ENCODE assay signal across 8 mouse cellular contexts in the genomic region with DNA sequence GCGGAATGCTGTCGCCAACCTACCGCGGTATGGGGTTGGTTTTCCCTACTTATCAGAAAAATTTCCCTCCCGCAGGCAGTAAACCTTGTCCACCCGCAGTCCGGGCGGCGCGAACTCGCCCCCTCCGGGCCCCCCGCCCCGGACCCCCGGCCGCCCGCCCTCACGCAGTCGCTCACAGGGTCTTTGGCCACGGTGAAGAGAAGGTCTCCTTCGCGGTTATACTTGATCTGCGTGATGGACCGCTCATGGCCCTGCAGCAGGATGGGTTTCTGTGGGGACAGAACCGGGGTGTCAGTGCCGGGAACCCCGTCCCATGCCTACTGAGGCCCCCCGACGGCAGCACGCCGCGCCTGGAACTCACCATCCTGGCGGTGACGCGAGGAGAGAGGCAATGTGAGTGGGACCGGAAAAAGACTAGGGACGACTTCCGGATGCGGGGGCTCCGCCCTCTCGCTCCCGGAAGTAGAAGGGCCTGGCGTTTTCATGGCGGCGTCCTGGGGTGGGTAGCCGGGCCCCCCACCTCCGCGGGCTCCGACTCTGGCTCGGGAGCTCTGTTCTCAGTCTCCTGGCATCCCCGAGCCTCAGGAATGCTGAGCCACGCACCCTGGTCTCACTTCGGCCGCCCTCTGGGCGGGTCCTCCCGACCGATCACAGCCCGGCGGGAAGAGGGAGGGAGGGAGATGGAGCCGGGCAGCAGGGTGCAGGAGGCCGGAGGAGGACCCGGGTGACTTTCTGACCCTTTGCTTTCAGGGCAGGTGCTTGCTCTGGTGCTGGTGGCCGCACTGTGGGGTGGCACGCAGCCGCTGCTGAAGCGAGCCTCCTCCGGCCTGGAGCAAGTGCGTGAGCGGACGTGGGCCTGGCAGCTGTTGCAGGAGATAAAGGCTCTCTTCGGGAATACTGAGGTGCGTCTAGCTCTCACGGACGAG. TPM values are rescaled to one million over a fixed set of nuclear protein-coding genes. Genes with fewer than 3 reads are reported as not detected.
DNase-seq lines count a peak whose midpoint lies in the region; ATAC-seq and TF ChIP-seq lines count a peak whose summit lies in the region.

Gene Eif3i (minus strand): TSS at position 416 of the 926 bp plus-strand sequence.
Gene Tmem234 (plus strand): TSS at position 436 of the 926 bp plus-strand sequence.

- DNase-seq in B cell, adult 2 months, result peak; percentile 87
- peak; percentile 64 to 68 for DNase-seq in adrenal gland, postnatal 4 days (ENCODE audit: low spot score in 2 of 2)
- peak; percentile 89 to 91 for DNase-seq in heart, adult 18-20 months
- peak; percentile 91 for DNase-seq in kidney, adult 2 months
- DNase-seq in liver, result peak; percentile 87
- DNase-seq in monocyte, adult 2 months (ENCODE audit: low read depth in 1 of 2, low spot score in 2 of 2), result peak; percentile 49 to 70
- DNase-seq in spleen, postnatal 14 days (ENCODE audit: low spot score in 2 of 2), result peak; percentile 66 to 78

- H3K9ac ChIP-seq in embryonic facial prominence, embryonic 13.5 days, result peak within 1 kb of the TSS; percentile 93

- ATAC-seq in embryonic facial prominence, embryonic 13.5 days (ENCODE audit: insufficient number of reproducible peaks, insufficient read depth, low FRiP score, low TSS enrichment, low read depth), result peak; percentile 85

- peaks cover 26% of the 10 kb centered on the region for H3K4me1 ChIP-seq in embryonic facial prominence, embryonic 13.5 days
- peaks cover 7% of the 10 kb centered on the region; the same call in 1 of the 2 replicates for H3K4me1 ChIP-seq in kidney, adult 2 months (ENCODE audit: control insufficient read depth, insufficient read depth, low read length)

- no peaks in the 10 kb centered on the region for H3K27me3 ChIP-seq in embryonic facial prominence, embryonic 13.5 days
- H3K27me3 ChIP-seq in kidney, adult 2 months (replicated peaks; ENCODE audit: control insufficient read depth, insufficient read depth, low read length), result no peaks in the 10 kb centered on the region

- H3K9me3 ChIP-seq in embryonic facial prominence, embryonic 13.5 days, result no peaks in the 10 kb centered on the region

- H3K4me3 ChIP-seq in embryonic facial prominence, embryonic 13.5 days, result peak within 1 kb of the TSS; percentile 95
- peak within 1 kb of the TSS; percentile 90 for H3K4me3 ChIP-seq in kidney, adult 2 months (ENCODE audit: insufficient read depth, low read depth, low read length)

- peak within 1 kb of the TSS; percentile 76 for H3K4me2 ChIP-seq in embryonic facial prominence, embryonic 13.5 days

- TF ChIP-seq CTCF in kidney, adult 2 months (conservative IDR thresholded peaks at IDR 0.05; ENCODE audit: insufficient read depth, insufficient read length, low read depth, low read length), result 0 out of 2 replicates have a peak, but pooled peaks have one; percentile 3

- peaks cover 58% of the 10 kb centered on the region for H3K36me3 ChIP-seq in embryonic facial prominence, embryonic 13.5 days
- H3K36me3 ChIP-seq in kidney, adult 2 months (ENCODE audit: control insufficient read depth, insufficient read depth, low read length), result no peaks in the 10 kb centered on the region

- WGBS in embryonic facial prominence, embryonic 13.5 days, result under 1% methylated on average over 74 of the region's 74 CpGs
- WGBS in kidney, adult 2 months, result under 1% methylated on average over 74 of the region's 74 CpGs

- peak within 1 kb of the TSS; percentile 83 for H3K27ac ChIP-seq in embryonic facial prominence, embryonic 13.5 days
- H3K27ac ChIP-seq in kidney, adult 2 months (ENCODE audit: insufficient read depth, low read depth, low read length), result peak within 1 kb of the TSS; percentile 54; the same call in 1 of the 2 replicates

- TF ChIP-seq POLR2A in kidney, adult 2 months (IDR thresholded peaks at IDR 0.05; ENCODE audit: low read depth, low read length), result peak; percentile 64

RNA-seq across cellular contexts. Expression of gene Eif3i, which starts in this region (rescaled TPM):
- 100 to 1,000 TPM; 187 to 188 TPM for total RNA-seq in adrenal gland, postnatal 4 days (2021)
- 274 and 289 TPM in 2 replicates for polyA plus RNA-seq in embryonic facial prominence, embryonic 13.5 days (2015; fragmentation: Nextera tagmentation; extraction: Ambion mirVana)
- 100 to 1,000 TPM; 114 to 126 TPM for total RNA-seq in heart, adult 18-20 months (2021)
- 311 TPM in 2 replicates for polyA plus RNA-seq in kidney, adult 2 months (2012; rRNA removed)

RNA-seq across cellular contexts. Expression of gene Tmem234, which starts in this region (rescaled TPM):
- 100 to 1,000 TPM; 111 to 114 TPM for total RNA-seq in adrenal gland, postnatal 4 days (2021)
- polyA plus RNA-seq in embryonic facial prominence, embryonic 13.5 days (2015; fragmentation: Nextera tagmentation; extraction: Ambion mirVana), result 195 and 215 TPM in 2 replicates
- 10 to 100 TPM; 40.6 to 45.1 TPM for total RNA-seq in heart, adult 18-20 months (2021)
- 160 and 162 TPM in 2 replicates for polyA plus RNA-seq in kidney, adult 2 months (2012; rRNA removed)

Comparison
In these comparisons a context has a peak if more than half of its experiments do, and no peak if none do; other contexts are left out.
1. Peak in every context shown above with its lines: DNase-seq, ATAC-seq, H3K4me3 ChIP-seq and H3K27ac ChIP-seq.